Mouse (Mus musculus) liver, embryonic 13.5 days (tissue): ENCODE results near the gene Gm7137. TPM values are rescaled to one million over a fixed set of nuclear protein-coding genes. Genes with fewer than 3 reads are reported as not detected.
"Not testable (repeated sequence)": the region's sequence is repeated elsewhere in the genome, so short reads cannot be mapped to it uniquely, and the experiment has no call there.

ENCODE experiments used
- ATAC-seq: fragments of 200-750 bp; cut with Nextera tagmentation; 2 replicates; pipeline ENCODE4 v1.8.0; 2017; ENCODE audit warnings: low read depth, mild to moderate bottlenecking, moderate number of reproducible peaks, moderate library complexity
- DNase-seq: peaks from one replicate; pipeline ENCODE4 v3.0.0; 2022
- H3K27ac ChIP-seq: fragments of 300-500 bp; sonication (generic); 2 replicates; pipeline ENCODE4 v1.5.1; 2015; ENCODE audit warnings: moderate library complexity, mild to moderate bottlenecking, inconsistent platforms
- H3K27me3 ChIP-seq: fragments of 300-500 bp; sonication (generic); 2 replicates; pipeline ENCODE4 v1.6.1; 2015; ENCODE audit warnings: mild to moderate bottlenecking, inconsistent platforms
- H3K36me3 ChIP-seq: fragments of 300-500 bp; sonication (generic); 2 replicates; pipeline ENCODE4 v1.6.1; 2015; ENCODE audit warnings: mild to moderate bottlenecking, inconsistent platforms
- H3K4me1 ChIP-seq: fragments of 300-500 bp; sonication (generic); replicated peaks from 2 replicates; pipeline ENCODE4 v1.6.1; 2015; ENCODE audit warnings: inconsistent platforms
- H3K4me2 ChIP-seq: fragments of 300-500 bp; sonication (generic); 2 replicates; pipeline ENCODE4 v1.6.1; 2015; ENCODE audit warnings: inconsistent platforms, mild to moderate bottlenecking, moderate library complexity
- H3K4me3 ChIP-seq: fragments of 300-500 bp; sonication (generic); replicated peaks from 2 replicates; pipeline ENCODE4 v1.5.1; 2015; ENCODE audit warnings: mild to moderate bottlenecking, inconsistent platforms
- H3K9ac ChIP-seq: fragments of 300-500 bp; sonication (generic); 2 replicates; pipeline ENCODE4 v1.6.1; 2015; ENCODE audit warnings: mild to moderate bottlenecking, inconsistent platforms
- H3K9me3 ChIP-seq: fragments of 300-500 bp; sonication (generic); replicated peaks from 2 replicates; pipeline ENCODE4 v1.6.1; 2016; ENCODE audit warnings: inconsistent platforms
- WGBS: fragments of 180-500 bp; shearing (Covaris S2); methylation state at CpG from one replicate; pipeline ENCODE4 v1.1.7; 2015; ENCODE audit not compliant: insufficient replicate concordance; 5-methylcytosine and 5-hydroxymethylcytosine counted together
- polyA plus RNA-seq: library from polyadenylated mRNA; unstranded; fragments of >200 nt; fragmentation: Nextera tagmentation; extraction: Ambion mirVana; gene quantifications from 2 replicates; pipeline ENCODE4 v1.2.1, GENCODE M21; 2015

The Gm7137 gene
- polyA plus RNA-seq, 1 experiment from 2014 or later = not detected

- not testable (repeated sequence) for DNase-seq, H3K9ac ChIP-seq, H3K4me3 ChIP-seq, H3K4me2 ChIP-seq, H3K4me1 ChIP-seq, H3K9me3 ChIP-seq, H3K36me3 ChIP-seq, ATAC-seq, H3K27me3 ChIP-seq, H3K27ac ChIP-seq
- 45% methylated on average over 1 of the region's 1 CpGs for WGBS
Measured at GRCm38 (mm10) chr10:77751254-77751653, 36.7 kb downstream of the Gm7137 start, which contains the start of gene Gm9736. Gm9736 (minus strand) TSS chr10:77751354.

DNA sequence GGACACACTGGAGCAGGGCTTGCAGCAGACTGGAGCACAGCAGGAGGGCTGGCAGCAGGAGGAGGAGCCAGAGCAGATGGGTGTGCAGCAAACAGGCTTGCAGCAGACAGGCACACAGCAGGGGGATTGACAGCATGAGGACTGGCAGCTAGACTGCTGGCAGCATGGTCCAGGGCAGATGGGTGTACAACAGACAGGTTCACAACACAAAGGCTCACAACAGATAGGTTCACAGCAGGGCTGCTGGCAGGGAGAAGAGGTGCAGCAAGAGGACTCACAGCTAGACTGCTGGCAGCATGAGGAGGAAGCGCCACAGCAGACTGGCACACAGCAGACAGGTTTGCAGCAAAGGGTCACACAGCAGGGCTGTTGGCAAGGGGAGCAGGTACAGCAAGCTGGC lies 37.3 kb downstream of the Gm7137 start:
- 52% methylated on average over 1 of the region's 1 CpGs for WGBS
- not testable (repeated sequence) for H3K4me1 ChIP-seq, DNase-seq, H3K36me3 ChIP-seq, H3K9me3 ChIP-seq, H3K4me2 ChIP-seq, H3K9ac ChIP-seq, H3K4me3 ChIP-seq, H3K27me3 ChIP-seq, H3K27ac ChIP-seq, ATAC-seq

- not testable (repeated sequence) for ATAC-seq, H3K9me3 ChIP-seq, H3K27me3 ChIP-seq, H3K36me3 ChIP-seq, H3K9ac ChIP-seq, H3K27ac ChIP-seq, H3K4me3 ChIP-seq, DNase-seq, H3K4me1 ChIP-seq, H3K4me2 ChIP-seq
- WGBS = 65% methylated on average over 4 of the region's 5 CpGs
Measured at GRCm38 (mm10) chr10:77741924-77742688, 45.9 kb downstream of the Gm7137 start, which contains the start of gene Gm18596. Gm18596 (minus strand) TSS chr10:77742638.

GRCm38 (mm10) chr10:77738929-77739328 lies 49.1 kb downstream of the Gm7137 start:
- H3K36me3 ChIP-seq = no peaks in the 10 kb centered on the region
- ATAC-seq (no peak), DNase-seq (no peak)
- no peak overlapping the region for H3K9ac ChIP-seq
- H3K9me3 ChIP-seq = peaks cover 3% of the 10 kb centered on the region; the same call in 1 of the 2 replicates
- H3K4me1 ChIP-seq = no peaks in the 10 kb centered on the region
- WGBS = 56% methylated on average over 4 of the region's 4 CpGs
- H3K27me3 ChIP-seq = no peaks in the 10 kb centered on the region
- no peak overlapping the region for H3K4me3 ChIP-seq
- H3K27ac ChIP-seq = no peak overlapping the region
- no peak overlapping the region for H3K4me2 ChIP-seq

Other genes with a start within 250 kb of the Gm7137 start
- gene Pttg1ip, start 206.5 kb downstream of the Gm7137 start, polyA plus RNA-seq = 64.1 and 73.2 TPM in 2 replicates
- 118 and 127 TPM in 2 replicates for gene Sumo3, start 182.1 kb downstream of the Gm7137 start, polyA plus RNA-seq
- gene Gm49325, start 182.0 kb downstream of the Gm7137 start, polyA plus RNA-seq = 1.1 and 5.3 TPM in 2 replicates
- gene Ube2g2, start 165.9 kb downstream of the Gm7137 start, polyA plus RNA-seq = 47.2 and 50.1 TPM in 2 replicates
- 0.07 and 0.10 TPM in 2 replicates for gene Tspear, start 101.6 kb downstream of the Gm7137 start, polyA plus RNA-seq
- not detected in 2 replicates for gene Gm19402, start 97.4 kb downstream of the Gm7137 start, polyA plus RNA-seq
- gene Gm9508, start 91.0 kb downstream of the Gm7137 start, polyA plus RNA-seq = not detected in 2 replicates
- gene Gm10272, start 81.6 kb downstream of the Gm7137 start, polyA plus RNA-seq = not detected in 2 replicates
- not detected in 2 replicates for gene Gm10024, start 76.7 kb downstream of the Gm7137 start, polyA plus RNA-seq
- not detected in 2 replicates for gene Gm10142, start 72.4 kb downstream of the Gm7137 start, polyA plus RNA-seq
- not detected in 2 replicates for gene Krtap12-1, start 67.6 kb downstream of the Gm7137 start, polyA plus RNA-seq
- gene Gm10100, start 61.7 kb downstream of the Gm7137 start, polyA plus RNA-seq = not detected in 2 replicates
- gene Gm18596, start 45.6 kb downstream of the Gm7137 start, polyA plus RNA-seq = not detected in 2 replicates
- gene Gm9736, start 36.8 kb downstream of the Gm7137 start, polyA plus RNA-seq = not detected in 2 replicates
- not detected in 2 replicates for gene Gm3233, start 28.5 kb downstream of the Gm7137 start, polyA plus RNA-seq
- gene Gm3238, start 16.9 kb downstream of the Gm7137 start, polyA plus RNA-seq = not detected in 2 replicates
- gene Gm7138, start 11.3 kb downstream of the Gm7137 start, polyA plus RNA-seq = not detected in 2 replicates
- gene Gm3250, start 5.7 kb downstream of the Gm7137 start, polyA plus RNA-seq = not detected in 2 replicates
- not detected in 2 replicates for gene Gm9639, start 6.9 kb upstream of the Gm7137 start, polyA plus RNA-seq
- not detected in 2 replicates for gene Gm19668, start 10.9 kb upstream of the Gm7137 start, polyA plus RNA-seq
- gene Gm9507, start 23.6 kb upstream of the Gm7137 start, polyA plus RNA-seq = not detected in 2 replicates
- gene Gm2696, start 26.5 kb upstream of the Gm7137 start, polyA plus RNA-seq = not detected in 2 replicates
- not detected in 2 replicates for gene Krtap10-4, start 38.9 kb upstream of the Gm7137 start, polyA plus RNA-seq
- not detected in 2 replicates for gene Krtap10-10, start 47.7 kb upstream of the Gm7137 start, polyA plus RNA-seq
- gene Gm36176, start 58.6 kb upstream of the Gm7137 start, polyA plus RNA-seq = not detected in 2 replicates
- not detected in 2 replicates for gene Gm10318, start 64.7 kb upstream of the Gm7137 start, polyA plus RNA-seq
- not detected in 2 replicates for gene Gm3285, start 73.8 kb upstream of the Gm7137 start, polyA plus RNA-seq
- gene Lrrc3, start 114.3 kb upstream of the Gm7137 start, polyA plus RNA-seq = 8.6 and 10.1 TPM in 2 replicates
- 0.73 and 0.94 TPM in 2 replicates for gene Trpm2, start 182.4 kb upstream of the Gm7137 start, polyA plus RNA-seq
- 4.6 and 5.7 TPM in 2 replicates for gene 1810043G02Rik, start 190.3 kb upstream of the Gm7137 start, polyA plus RNA-seq
- 94.0 and 98.3 TPM in 2 replicates for gene Pfkl, start 221.9 kb upstream of the Gm7137 start, polyA plus RNA-seq